Mouse (Mus musculus): ENCODE results near the gene Prss32.
A peak's percentile ranks its signal among the peaks of the same experiment; 100 is the strongest.

Gene Prss32

GRCm38 (mm10) chr17:23843812-23844273 lies at the start of gene Prss32, which contains the start of gene Prss41:
TSS of gene Prss32 (plus strand) at chr17:23843855.
TSS of gene Prss41 (minus strand) at chr17:23844172.
- DNase-seq (ENCODE audit: low spot score): peak; percentile 42

GRCm38 (mm10) chr17:23795323-23795722 lies 48.3 kb upstream of the Prss32 start:
- DNase-seq (ENCODE audit: low spot score): no peak

DNA sequence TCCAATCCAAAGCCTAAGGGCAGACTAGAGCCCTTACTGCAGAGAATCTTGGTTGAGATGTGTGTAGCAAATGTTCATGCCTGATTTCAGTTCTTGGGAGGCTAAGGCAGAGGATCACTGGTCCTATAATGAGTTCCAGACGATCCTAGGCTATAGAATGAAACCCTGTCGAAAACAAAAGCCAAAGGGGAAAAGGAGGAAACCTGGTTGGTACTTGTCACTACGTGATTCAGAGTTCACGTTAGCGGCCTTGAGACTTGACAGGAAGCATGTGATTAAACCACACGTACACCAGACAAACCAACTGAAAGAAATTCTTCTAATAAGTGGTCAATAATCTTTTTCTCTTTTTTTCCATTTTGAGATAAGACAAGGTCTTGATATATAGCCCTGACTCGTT lies 46.3 kb upstream of the Prss32 start:
- no peak for DNase-seq (ENCODE audit: low spot score)

GRCm38 (mm10) chr17:23801627-23802026 lies 42.0 kb upstream of the Prss32 start:
- DNase-seq (ENCODE audit: low spot score): no peak

- peak; percentile 87 for DNase-seq (ENCODE audit: low spot score)
Measured at GRCm38 (mm10) chr17:23802746-23803365, 40.8 kb upstream of the Prss32 start.

GRCm38 (mm10) chr17:23803366-23804041 lies 40.2 kb upstream of the Prss32 start:
- DNase-seq (ENCODE audit: low spot score): peak; percentile 80

- DNase-seq (ENCODE audit: low spot score): no peak
Measured at GRCm38 (mm10) chr17:23804426-23805085, 39.1 kb upstream of the Prss32 start.

GRCm38 (mm10) chr17:23806867-23807266 lies 36.8 kb upstream of the Prss32 start:
- no peak for DNase-seq (ENCODE audit: low spot score)

- DNase-seq (ENCODE audit: low spot score): no peak
Measured at GRCm38 (mm10) chr17:23807918-23808317, 35.7 kb upstream of the Prss32 start.

GRCm38 (mm10) chr17:23815641-23816040 lies 28.0 kb upstream of the Prss32 start:
- no peak for DNase-seq (ENCODE audit: low spot score)

GRCm38 (mm10) chr17:23818579-23818978 lies 25.1 kb upstream of the Prss32 start:
- no peak for DNase-seq (ENCODE audit: low spot score)

GRCm38 (mm10) chr17:23819235-23819634 lies 24.4 kb upstream of the Prss32 start:
- DNase-seq (ENCODE audit: low spot score): no peak

- no peak for DNase-seq (ENCODE audit: low spot score)
Measured at GRCm38 (mm10) chr17:23820731-23821130, 22.9 kb upstream of the Prss32 start.

GRCm38 (mm10) chr17:23822094-23822493 lies 21.6 kb upstream of the Prss32 start:
- DNase-seq (ENCODE audit: low spot score): no peak

GRCm38 (mm10) chr17:23823018-23823417 lies 20.6 kb upstream of the Prss32 start:
- DNase-seq (ENCODE audit: low spot score): no peak

GRCm38 (mm10) chr17:23823614-23824013 lies 20.0 kb upstream of the Prss32 start:
- no peak for DNase-seq (ENCODE audit: low spot score)

- no peak for DNase-seq (ENCODE audit: low spot score)
Measured at GRCm38 (mm10) chr17:23825591-23825990, 18.1 kb upstream of the Prss32 start.

DNA sequence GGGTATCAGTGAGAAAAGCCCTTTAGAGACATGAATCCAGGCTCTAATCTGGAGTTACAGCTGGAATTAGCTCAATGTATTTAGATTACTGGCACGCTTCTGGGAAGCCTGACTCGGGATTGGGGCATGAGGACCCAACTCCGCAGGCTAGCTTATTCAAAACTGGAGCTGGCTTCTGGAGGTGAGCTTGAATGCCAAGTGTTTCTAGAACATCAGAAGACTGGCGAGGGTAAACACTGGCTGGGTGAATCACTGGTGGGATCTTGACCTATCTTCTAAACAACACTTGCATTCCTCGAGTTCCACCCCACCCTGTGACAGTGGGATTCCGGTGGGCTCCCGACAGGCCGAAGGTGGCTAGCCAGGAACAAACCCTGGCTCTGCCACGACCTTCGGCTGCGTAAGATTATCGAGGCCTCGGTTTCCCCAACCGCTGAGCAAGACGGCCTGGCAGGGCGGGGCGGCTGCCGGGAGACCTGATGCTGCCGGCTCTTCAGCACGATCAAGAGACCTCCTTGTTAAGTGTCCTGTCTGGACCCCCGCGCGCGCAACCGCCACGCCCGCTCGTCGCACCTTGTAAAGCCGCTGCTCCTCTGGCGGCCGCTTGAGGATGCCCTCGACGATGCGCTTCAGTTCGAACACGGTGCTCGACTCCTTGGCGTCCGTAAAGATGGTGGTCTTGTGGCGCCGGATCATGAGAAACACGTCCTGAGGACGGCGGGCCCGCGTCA lies 15.2 kb upstream of the Prss32 start:
- peak; percentile 47 for DNase-seq (ENCODE audit: low spot score)

GRCm38 (mm10) chr17:23829064-23829619 lies 14.5 kb upstream of the Prss32 start, which contains the start of gene Elob:
TSS of gene Elob (minus strand) at chr17:23829136.
- peak; percentile 69 for DNase-seq (ENCODE audit: low spot score)

DNA sequence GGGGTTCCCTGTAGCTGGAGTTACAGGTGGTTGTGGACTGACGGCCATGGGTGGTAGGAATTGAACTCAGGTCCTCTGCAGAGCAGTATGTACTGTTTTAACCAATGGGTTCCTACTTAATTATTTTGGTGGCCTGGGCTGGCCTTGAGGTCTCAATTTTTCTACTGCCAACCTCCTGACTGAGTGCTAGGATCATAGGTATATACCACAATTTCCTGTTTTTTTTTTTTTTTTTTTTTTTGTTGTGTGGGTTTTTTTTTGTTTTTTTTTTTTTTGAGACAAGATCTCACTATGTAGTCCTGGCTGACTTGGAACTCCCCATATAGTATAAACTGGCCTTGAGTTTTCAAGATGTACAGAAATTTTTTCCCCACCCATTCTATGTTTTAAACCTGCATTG lies 12.5 kb upstream of the Prss32 start:
- DNase-seq (ENCODE audit: low spot score): no peak

- DNase-seq (ENCODE audit: low spot score): no peak
Measured at GRCm38 (mm10) chr17:23836006-23836575, 7.6 kb upstream of the Prss32 start, which contains the start of gene Prss33. TSS of gene Prss33 (minus strand) at chr17:23836056.
